Mouse (Mus musculus) liver, adult 2 months (tissue): ENCODE data around the gene Castor2. TPM values are rescaled to one million over a fixed set of nuclear protein-coding genes. Genes with fewer than 3 reads are reported as not detected.

ENCODE experiments used
- DNase-seq: peaks from one replicate; pipeline ENCODE4 v3.0.0-alpha.2; 2011; ENCODE audit warnings: low read depth, low spot score; ENCODE audit errors: extremely low read depth
- H3K27ac ChIP-seq: fragments of 200-500 bp; replicated peaks from 2 replicates; pipeline ENCODE4 v1.5.1; 2012; ENCODE audit warnings: low read depth, mild to moderate bottlenecking, control low read depth, inconsistent platforms, low read length; ENCODE audit not compliant: insufficient read depth
- H3K27me3 ChIP-seq: fragments of 200-500 bp; 2 replicates; pipeline ENCODE4 v1.6.1; 2012; ENCODE audit warnings: mild to moderate bottlenecking, moderate library complexity, low read length, inconsistent platforms; ENCODE audit not compliant: control insufficient read depth, insufficient read depth
- H3K36me3 ChIP-seq: fragments of 200-500 bp; 2 replicates; pipeline ENCODE4 v1.6.1; 2012; ENCODE audit warnings: low read length, inconsistent platforms; ENCODE audit not compliant: control insufficient read depth, insufficient read depth
- H3K4me1 ChIP-seq: fragments of 200-500 bp; 2 replicates; pipeline ENCODE4 v1.6.1; 2011; ENCODE audit warnings: low read length; ENCODE audit not compliant: control insufficient read depth, insufficient read depth
- H3K4me3 ChIP-seq: fragments of 200-500 bp; 2 replicates; pipeline ENCODE4 v1.5.1; 2011; ENCODE audit warnings: low read depth, mild to moderate bottlenecking, control low read depth, low read length, moderate library complexity; ENCODE audit not compliant: insufficient read depth
- H3K79me2 ChIP-seq: fragments of 200-500 bp; 2 replicates; pipeline ENCODE4 v1.6.1; 2012; ENCODE audit warnings: inconsistent platforms, mild to moderate bottlenecking, low read length, moderate library complexity; ENCODE audit not compliant: control insufficient read depth, insufficient read depth
- H3K9ac ChIP-seq: fragments of 200-500 bp; 2 replicates; pipeline ENCODE4 v1.6.1; 2012; ENCODE audit warnings: low read depth, mild to moderate bottlenecking, control low read depth, inconsistent platforms, low read length
- CTCF ChIP-seq: fragments of 200-500 bp; IDR thresholded peaks from 2 replicates; pipeline ENCODE4 v1.5.1; 2011; ENCODE audit warnings: low read depth, low read length, control low read depth
- POLR2A ChIP-seq: fragments of 200-500 bp; IDR thresholded peaks from 2 replicates; pipeline ENCODE4 v1.6.1; 2011; ENCODE audit warnings: low read length, control low read depth; ENCODE audit not compliant: insufficient read depth; ENCODE audit errors: extremely low read depth
- WGBS: fragments of 180-500 bp; shearing (Covaris S2); methylation state at CpG from one replicate; pipeline ENCODE4 v1.1.7; 2018; 5-methylcytosine and 5-hydroxymethylcytosine counted together
- polyA plus RNA-seq: library from polyadenylated mRNA; depleted of rRNA; stranded (reverse); fragments of >200 nt; gene quantifications from 2 replicates; pipeline ENCODE4 v1.2.3, GENCODE M21; 2012
- total RNA-seq: library from RNA; depleted of rRNA; stranded (reverse); fragments of >200 nt; gene quantifications from 2 replicates; pipeline ENCODE4 v1.2.3, GENCODE M21; 2014

Castor2 gene
- total and polyA plus RNA-seq, 2 experiments = 0.28 to 0.97 TPM

GRCm38 (mm10) chr5:134137933-134138332, 38.4 kb downstream of the Castor2 start:
- Histone ChIP-seq H3K4me1 (no peaks in the 10 kb centered on the region), H3K79me2 (no peaks in the 10 kb centered on the region), H3K36me3 (no peaks in the 10 kb centered on the region), H3K27ac (no peak overlapping the region), H3K4me3 (no peak overlapping the region), H3K9ac (no peak overlapping the region), H3K27me3 (no peaks in the 10 kb centered on the region)
- TF ChIP-seq POLR2A (no peak), CTCF (no peak)
- 93% methylated on average over 5 of the region's 5 CpGs for WGBS
- DNase-seq = no peak

- H3K27me3 ChIP-seq = no peaks in the 10 kb centered on the region
- DNase-seq = no peak
- H3K4me3 ChIP-seq = no peak overlapping the region
- 83% methylated on average over 6 of the region's 6 CpGs for WGBS
- no peaks in the 10 kb centered on the region for H3K4me1 ChIP-seq
- H3K27ac ChIP-seq = no peak overlapping the region
- H3K9ac ChIP-seq = no peak overlapping the region
- no peak for TF ChIP-seq POLR2A
- 0 out of 2 replicates have a peak, but pooled peaks have one; percentile 13 for TF ChIP-seq CTCF
- no peaks in the 10 kb centered on the region for H3K36me3 ChIP-seq
- no peaks in the 10 kb centered on the region for H3K79me2 ChIP-seq
These were observed 39.9 kb downstream of the Castor2 start for GRCm38 (mm10) chr5:134139429-134139828.

- WGBS = 91% methylated on average over 7 of the region's 7 CpGs
- Histone ChIP-seq H3K9ac (no peak overlapping the region), H3K4me1 (no peaks in the 10 kb centered on the region), H3K4me3 (no peak overlapping the region), H3K27me3 (no peaks in the 10 kb centered on the region), H3K27ac (no peak overlapping the region), H3K36me3 (no peaks in the 10 kb centered on the region), H3K79me2 (no peaks in the 10 kb centered on the region)
- no peak for TF ChIP-seq CTCF
- TF ChIP-seq POLR2A = no peak
- no peak for DNase-seq
These were observed 41.7 kb downstream of the Castor2 start for GRCm38 (mm10) chr5:134141236-134141635.

- no peak overlapping the region for H3K27ac ChIP-seq
- H3K27me3 ChIP-seq = no peaks in the 10 kb centered on the region
- no peak overlapping the region for H3K9ac ChIP-seq
- H3K79me2 ChIP-seq = no peaks in the 10 kb centered on the region
- H3K4me1 ChIP-seq = no peaks in the 10 kb centered on the region
- TF ChIP-seq POLR2A = no peak
- no peak for TF ChIP-seq CTCF
- H3K36me3 ChIP-seq = no peaks in the 10 kb centered on the region
- H3K4me3 ChIP-seq = no peak overlapping the region
- WGBS = 87% methylated on average over 11 of the region's 11 CpGs
- DNase-seq = no peak
These were observed 42.9 kb downstream of the Castor2 start for GRCm38 (mm10) chr5:134142381-134142780.

- no peaks in the 10 kb centered on the region for H3K27me3 ChIP-seq
- TF ChIP-seq CTCF (no peak), POLR2A (no peak)
- no peak overlapping the region for H3K4me3 ChIP-seq
- no peaks in the 10 kb centered on the region for H3K4me1 ChIP-seq
- DNase-seq = no peak
- 94% methylated on average over 8 of the region's 8 CpGs for WGBS
- H3K9ac ChIP-seq = no peak overlapping the region
- H3K79me2 ChIP-seq = no peaks in the 10 kb centered on the region
- H3K36me3 ChIP-seq = no peaks in the 10 kb centered on the region; the same call in 1 of the 2 replicates
- H3K27ac ChIP-seq = no peak overlapping the region
These were observed 45.5 kb downstream of the Castor2 start for GRCm38 (mm10) chr5:134144986-134145385.

- no peak overlapping the region for H3K27ac ChIP-seq
- H3K27me3 ChIP-seq = no peaks in the 10 kb centered on the region
- H3K4me1 ChIP-seq = no peaks in the 10 kb centered on the region
- no peak overlapping the region for H3K9ac ChIP-seq
- WGBS = 96% methylated on average over 10 of the region's 10 CpGs
- H3K4me3 ChIP-seq = no peak overlapping the region
- TF ChIP-seq CTCF (no peak), POLR2A (no peak)
- no peaks in the 10 kb centered on the region for H3K79me2 ChIP-seq
- H3K36me3 ChIP-seq = no peaks in the 10 kb centered on the region; the same call in 1 of the 2 replicates
- DNase-seq = no peak
These were observed 47.8 kb downstream of the Castor2 start for GRCm38 (mm10) chr5:134147194-134147753.
